Mouse (Mus musculus) megakaryocyte, embryonic 14.5 days (primary cell): ENCODE data around the gene Foxn3.

Source experiments
- FLI1 ChIP-seq: IDR thresholded peaks from 2 replicates; pipeline ENCODE4 v1.6.1; 2012; ENCODE audit warnings: low read length, inconsistent platforms, mixed read lengths
- GATA1 ChIP-seq: IDR thresholded peaks from 3 replicates; pipeline ENCODE4 v1.6.1; 2012; ENCODE audit warnings: mixed read lengths, low read length, inconsistent platforms, borderline replicate concordance

GRCm38 (mm10) chr12:99208251-99208650 lies 355.1 kb downstream of the Foxn3 start:
- TF ChIP-seq GATA1 = no peak
- TF ChIP-seq FLI1 = no peak
